Mouse (Mus musculus) liver, postnatal 0 days (tissue): ENCODE measurements around the gene Coro1a.

ENCODE experiments used
- CTCF ChIP-seq: sonication (generic); IDR thresholded peaks from 2 replicates; pipeline ENCODE4 v1.5.1; 2016; ENCODE audit warnings: antibody characterized with exemption, low read depth
- EP300 ChIP-seq: IDR thresholded peaks from 2 replicates; pipeline ENCODE4 v1.6.1; 2016; ENCODE audit warnings: antibody characterized with exemption, low read depth, mild to moderate bottlenecking

DNA sequence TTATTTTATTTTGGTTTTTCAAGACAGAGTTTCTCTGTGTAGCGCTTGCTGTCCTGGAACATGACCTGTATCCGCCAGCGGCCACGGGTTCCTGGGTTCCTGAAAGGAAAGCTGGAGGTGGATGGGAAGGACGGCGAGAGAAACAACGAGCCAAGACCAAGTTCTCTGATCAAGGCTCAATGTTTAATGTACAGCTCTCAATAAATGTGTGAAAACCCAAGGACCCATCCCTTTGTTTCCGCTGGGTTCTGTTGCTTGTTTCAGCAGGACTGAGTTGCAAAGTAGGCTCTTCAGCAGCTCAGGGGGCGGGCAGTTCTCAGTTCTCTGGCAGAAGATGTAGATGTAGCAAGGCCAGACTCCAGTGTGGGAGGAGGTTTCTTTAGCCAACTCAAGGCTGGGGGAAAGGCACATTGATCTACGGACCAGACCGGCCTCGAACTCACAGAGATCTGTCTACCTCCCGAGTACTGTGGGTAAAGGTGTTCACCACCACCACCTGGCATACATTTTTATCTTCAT, 34.4 kb upstream of the Coro1a start:
- TF ChIP-seq EP300 (no peak), CTCF (no peak)
